Mouse (Mus musculus) liver, embryonic 11.5 days (tissue): ENCODE results near the gene Btbd11. TPM values are rescaled to one million over a fixed set of nuclear protein-coding genes. Genes with fewer than 3 reads are reported as not detected.

ENCODE experiments used
- ATAC-seq: fragments of 200-750 bp; cut with Nextera tagmentation; replicated peaks from 2 replicates; pipeline ENCODE4 v1.8.0; 2017; ENCODE audit warnings: moderate number of reproducible peaks, mild to moderate bottlenecking, moderate TSS enrichment, moderate library complexity; ENCODE audit not compliant: low FRiP score
- DNase-seq: peaks from one replicate; pipeline ENCODE4 v3.0.0-alpha.2; 2017; ENCODE audit warnings: low spot score
- H3K27ac ChIP-seq: fragments of 300-500 bp; sonication (generic); 2 replicates; pipeline ENCODE4 v1.5.1; 2014; ENCODE audit warnings: mild to moderate bottlenecking, low read depth, low read length, control low read depth
- H3K27me3 ChIP-seq: fragments of 300-500 bp; sonication (generic); replicated peaks from 2 replicates; pipeline ENCODE4 v1.6.1; 2014; ENCODE audit warnings: low read length, mixed read lengths; ENCODE audit not compliant: control insufficient read depth, insufficient read depth
- H3K36me3 ChIP-seq: fragments of 300-500 bp; sonication (generic); 2 replicates; pipeline ENCODE4 v1.6.1; 2014; ENCODE audit warnings: mild to moderate bottlenecking, low read length, moderate library complexity, mixed read lengths; ENCODE audit not compliant: control insufficient read depth, insufficient read depth
- H3K4me1 ChIP-seq: fragments of 300-500 bp; sonication (generic); replicated peaks from 2 replicates; pipeline ENCODE4 v1.6.1; 2014; ENCODE audit warnings: low read length, mixed read lengths; ENCODE audit not compliant: control insufficient read depth, insufficient read depth
- H3K4me2 ChIP-seq: fragments of 300-500 bp; sonication (generic); 2 replicates; pipeline ENCODE4 v1.6.1; 2014; ENCODE audit warnings: mild to moderate bottlenecking, control low read depth, moderate library complexity
- H3K4me3 ChIP-seq: fragments of 300-500 bp; sonication (generic); 2 replicates; pipeline ENCODE4 v1.5.1; 2014; ENCODE audit warnings: low read depth, low read length, control low read depth
- H3K9ac ChIP-seq: fragments of 300-500 bp; sonication (generic); 2 replicates; pipeline ENCODE4 v1.6.1; 2014; ENCODE audit warnings: low read depth, low read length, control low read depth
- H3K9me3 ChIP-seq: fragments of 300-500 bp; sonication (generic); 2 replicates; pipeline ENCODE4 v1.6.1; 2016; ENCODE audit warnings: low read length, inconsistent platforms, mixed read lengths; ENCODE audit not compliant: control insufficient read depth
- WGBS: fragments of 180-500 bp; shearing (Covaris S2); extraction: QIAGEN DNeasy Blood & Tissue Kit; methylation state at CpG from one replicate; pipeline ENCODE4 v1.1.7; 2014; 5-methylcytosine and 5-hydroxymethylcytosine counted together
- polyA plus RNA-seq: library from polyadenylated mRNA; unstranded; fragments of >200 nt; fragmentation: Nextera tagmentation; extraction: Ambion mirVana; gene quantifications from 2 replicates; pipeline ENCODE4 v1.2.1, GENCODE M21; 2014

The Btbd11 gene
- polyA plus RNA-seq, 1 experiment from 2014 or later: 0.88 TPM

DNA sequence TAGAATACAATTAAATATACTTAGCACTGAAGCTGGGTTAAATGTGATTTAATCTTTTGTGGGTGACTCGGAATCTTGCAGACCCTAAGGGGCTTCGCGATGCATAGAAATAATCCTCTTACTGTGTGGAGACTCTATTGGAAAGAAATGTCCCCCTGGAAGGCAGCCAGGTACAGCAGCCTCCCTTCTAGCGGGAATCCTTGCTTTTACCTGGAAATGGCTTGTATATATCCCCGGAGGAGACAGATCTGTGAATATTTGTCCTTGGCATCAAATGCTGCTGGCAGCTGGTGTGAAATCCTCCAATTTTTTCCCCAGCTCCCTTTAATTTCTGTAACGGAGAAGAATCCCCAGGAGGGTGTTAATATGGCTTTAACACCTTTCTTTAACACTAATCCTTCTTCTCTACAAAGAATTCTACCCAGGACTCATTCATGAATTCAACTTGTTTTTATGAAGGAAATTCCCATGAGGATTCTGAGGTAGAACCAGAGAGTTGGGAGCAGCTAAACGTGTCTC is 146.6 kb downstream of the Btbd11 start:
- Histone ChIP-seq H3K36me3 (no peaks in the 10 kb centered on the region), H3K4me3 (no peak overlapping the region), H3K4me1 (no peaks in the 10 kb centered on the region), H3K27me3 (no peaks in the 10 kb centered on the region), H3K4me2 (no peak overlapping the region), H3K27ac (no peak overlapping the region), H3K9me3 (no peaks in the 10 kb centered on the region), H3K9ac (no peak overlapping the region)
- ATAC-seq (no peak), DNase-seq (no peak)
- WGBS: 54% methylated on average over 7 of the region's 7 CpGs

GRCm38 (mm10) chr10:85538051-85538753 is 151.6 kb downstream of the Btbd11 start:
- DNase-seq: no peak
- H3K9ac ChIP-seq: no peak overlapping the region
- H3K9me3 ChIP-seq: no peaks in the 10 kb centered on the region
- H3K27me3 ChIP-seq: no peaks in the 10 kb centered on the region
- H3K4me3 ChIP-seq: no peak overlapping the region
- H3K4me1 ChIP-seq: no peaks in the 10 kb centered on the region
- no peaks in the 10 kb centered on the region for H3K36me3 ChIP-seq
- no peak overlapping the region for H3K27ac ChIP-seq
- ATAC-seq: no peak
- WGBS: 80% methylated on average over 11 of the region's 11 CpGs
- H3K4me2 ChIP-seq: no peak overlapping the region

GRCm38 (mm10) chr10:85539510-85540120 is 153.0 kb downstream of the Btbd11 start:
- WGBS: 49% methylated on average over 8 of the region's 8 CpGs
- ATAC-seq (no peak), DNase-seq (no peak)
- no peaks in the 10 kb centered on the region for H3K9me3 ChIP-seq
- H3K4me3 ChIP-seq: no peak overlapping the region
- H3K4me2 ChIP-seq: no peak overlapping the region
- H3K27me3 ChIP-seq: no peaks in the 10 kb centered on the region
- no peak overlapping the region for H3K27ac ChIP-seq
- H3K4me1 ChIP-seq: no peaks in the 10 kb centered on the region
- H3K36me3 ChIP-seq: no peaks in the 10 kb centered on the region
- H3K9ac ChIP-seq: no peak overlapping the region

DNA sequence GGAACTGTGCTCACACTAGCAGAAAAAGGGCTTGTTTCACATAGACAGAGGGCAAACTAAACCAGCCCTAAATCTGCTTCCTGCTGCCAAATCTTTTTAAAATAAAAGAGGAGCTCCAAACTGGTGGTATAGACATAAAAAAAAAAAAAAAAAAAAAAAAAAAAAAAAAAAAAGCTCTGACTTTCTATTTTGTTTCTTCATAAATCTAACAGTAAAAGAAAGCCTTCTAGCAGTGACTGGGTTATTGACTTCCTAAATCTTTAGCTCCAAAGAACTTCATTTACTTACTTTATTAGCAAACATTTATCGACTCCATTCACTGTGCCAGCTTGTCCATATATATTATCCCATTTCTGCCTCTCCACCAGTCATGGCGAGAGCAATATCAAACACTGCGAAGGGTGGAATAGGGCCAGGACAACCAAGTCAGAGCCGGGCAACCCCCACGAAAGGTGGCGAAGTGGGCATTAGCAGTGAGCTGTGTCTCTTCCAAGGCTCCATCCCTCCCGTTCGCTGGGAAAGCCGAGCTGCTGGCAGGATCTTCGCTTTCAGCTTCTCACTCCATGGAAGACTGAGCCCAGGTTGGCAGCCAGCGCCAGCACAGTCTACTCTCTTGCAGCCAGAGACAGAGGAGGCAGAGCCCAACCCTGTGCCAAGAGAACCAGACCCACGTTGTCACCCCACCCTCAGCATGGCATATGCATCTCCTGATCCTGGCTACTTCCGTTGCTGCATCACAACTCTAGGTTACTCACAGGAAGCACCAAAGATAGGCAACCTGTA is 153.9 kb downstream of the Btbd11 start:
- H3K27ac ChIP-seq: no peak overlapping the region
- no peak overlapping the region for H3K4me3 ChIP-seq
- no peak overlapping the region for H3K4me2 ChIP-seq
- H3K36me3 ChIP-seq: no peaks in the 10 kb centered on the region
- DNase-seq (no peak), ATAC-seq (no peak)
- H3K9me3 ChIP-seq: no peaks in the 10 kb centered on the region
- no peaks in the 10 kb centered on the region for H3K4me1 ChIP-seq
- 87% methylated on average over 13 of the region's 13 CpGs for WGBS
- no peak overlapping the region for H3K9ac ChIP-seq
- H3K27me3 ChIP-seq: no peaks in the 10 kb centered on the region

- Histone ChIP-seq H3K9me3 (no peaks in the 10 kb centered on the region), H3K36me3 (no peaks in the 10 kb centered on the region), H3K9ac (no peak overlapping the region), H3K27ac (no peak overlapping the region), H3K27me3 (no peaks in the 10 kb centered on the region), H3K4me1 (no peaks in the 10 kb centered on the region), H3K4me2 (no peak overlapping the region), H3K4me3 (no peak overlapping the region)
- WGBS: 77% methylated on average over 3 of the region's 3 CpGs
- no peak for ATAC-seq
- DNase-seq: no peak
These were observed 154.9 kb downstream of the Btbd11 start for GRCm38 (mm10) chr10:85541481-85541880.

DNA sequence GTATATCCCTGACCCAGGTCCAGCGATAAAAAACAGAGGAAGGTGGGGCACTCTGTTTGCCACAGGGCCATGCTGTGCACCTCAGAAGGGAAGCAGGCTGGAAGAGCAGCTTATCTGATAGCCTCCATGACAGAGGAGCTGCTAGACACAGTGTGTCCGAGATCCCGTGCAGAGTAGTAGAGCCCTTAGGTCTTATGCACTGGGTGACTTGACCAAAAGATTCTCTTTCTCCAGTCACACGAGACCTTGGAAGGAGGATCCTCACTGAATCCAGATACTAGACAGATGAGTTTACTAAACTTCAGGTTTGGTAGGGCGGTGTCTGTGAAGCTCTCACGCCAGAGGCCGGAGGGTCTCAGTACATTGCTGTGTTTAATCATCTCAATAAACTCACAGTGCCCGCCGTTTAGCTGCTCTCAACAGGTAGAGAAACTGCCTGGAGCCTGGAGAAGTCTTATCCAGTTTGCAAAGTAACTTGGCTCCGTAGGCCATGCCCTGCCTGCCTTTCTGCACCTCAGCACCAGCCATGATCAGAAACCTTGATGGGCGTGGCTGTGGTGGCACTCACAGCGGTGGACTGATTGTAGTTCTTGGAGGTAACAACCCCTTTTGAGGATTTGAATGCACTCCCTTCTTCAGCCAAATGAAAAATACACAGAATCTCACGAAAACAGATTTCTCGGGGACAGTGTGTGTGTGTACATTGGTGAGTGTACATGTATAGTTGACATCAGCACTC is 155.4 kb downstream of the Btbd11 start:
- no peak overlapping the region for H3K9ac ChIP-seq
- 81% methylated on average over 14 of the region's 14 CpGs for WGBS
- no peak for ATAC-seq

GRCm38 (mm10) chr10:85543281-85543680 is 156.7 kb downstream of the Btbd11 start:
- H3K9me3 ChIP-seq: no peaks in the 10 kb centered on the region
- WGBS: 87% methylated on average over 2 of the region's 2 CpGs
- ATAC-seq (no peak), DNase-seq (no peak)
- H3K27me3 ChIP-seq: no peaks in the 10 kb centered on the region
- no peak overlapping the region for H3K4me3 ChIP-seq
- no peaks in the 10 kb centered on the region for H3K36me3 ChIP-seq
- no peak overlapping the region for H3K27ac ChIP-seq
- H3K4me1 ChIP-seq: no peaks in the 10 kb centered on the region
- H3K9ac ChIP-seq: no peak overlapping the region
- H3K4me2 ChIP-seq: no peak overlapping the region

More for the DNA sequence above, 155.4 kb downstream of the Btbd11 start:
- H3K9me3 ChIP-seq: no peaks in the 10 kb centered on the region
- H3K4me1 ChIP-seq: no peaks in the 10 kb centered on the region
- no peak overlapping the region for H3K4me2 ChIP-seq
- H3K4me3 ChIP-seq: no peak overlapping the region
- no peak overlapping the region for H3K27ac ChIP-seq
- no peak for DNase-seq
- no peaks in the 10 kb centered on the region for H3K27me3 ChIP-seq
- no peaks in the 10 kb centered on the region for H3K36me3 ChIP-seq

DNA sequence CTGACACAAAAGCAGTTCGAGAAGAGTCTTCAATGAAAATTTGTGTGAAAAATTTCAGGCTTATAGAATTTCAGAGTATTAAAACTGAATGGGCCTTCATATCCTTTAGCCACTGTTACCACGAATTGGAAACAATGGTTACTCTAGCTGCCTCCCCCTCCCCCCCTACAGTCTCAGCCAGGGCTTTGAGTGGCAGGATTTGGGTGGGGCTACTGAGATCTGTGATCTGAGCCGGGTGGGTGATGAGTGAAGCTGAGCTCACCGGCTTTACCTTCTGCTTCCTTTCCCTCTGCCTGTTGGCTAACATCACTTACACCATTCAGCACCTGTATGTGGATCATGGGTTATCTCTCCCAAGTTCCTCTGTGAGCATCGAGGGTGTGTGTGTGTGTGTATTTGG is 158.4 kb downstream of the Btbd11 start:
- WGBS: 35% methylated on average over 5 of the region's 5 CpGs
- no peak overlapping the region for H3K27ac ChIP-seq
- no peak overlapping the region for H3K9ac ChIP-seq
- no peak for DNase-seq
- H3K4me3 ChIP-seq: no peak overlapping the region
- ATAC-seq: no peak
- H3K4me2 ChIP-seq: no peak overlapping the region
- no peaks in the 10 kb centered on the region for H3K9me3 ChIP-seq
- H3K36me3 ChIP-seq: no peaks in the 10 kb centered on the region
- no peaks in the 10 kb centered on the region for H3K27me3 ChIP-seq
- H3K4me1 ChIP-seq: no peaks in the 10 kb centered on the region
